Mouse (Mus musculus): ENCODE data around the gene Rnf17.

- TF ChIP-seq MAFK (IDR thresholded peaks at IDR 0.05; ENCODE audit: insufficient replicate concordance, low read length) (no peak), CTCF (conservative IDR thresholded peaks at IDR 0.05 in 1 of 2, IDR thresholded peaks at IDR 0.05 in 1 of 2; ENCODE audit: low read depth in 2 of 2, low read length in 2 of 2) (no peak), POLR2A (IDR thresholded peaks at IDR 0.05; ENCODE audit: low read depth, low read length) (no peak), MEF2A (IDR thresholded peaks at IDR 0.05; ENCODE audit: borderline replicate concordance, low read depth, low read length) (no peak), POLR2AphosphoS2 (IDR thresholded peaks at IDR 0.05; ENCODE audit: low read depth, low read length) (no peak), NELFE (IDR thresholded peaks at IDR 0.05; ENCODE audit: low read depth, low read length) (no peak), ZC3H11A (IDR thresholded peaks at IDR 0.05; ENCODE audit: low read depth, low read length) (no peak), EP300 (IDR thresholded peaks at IDR 0.05; ENCODE audit: low read length) (no peak), CHD1 (IDR thresholded peaks at IDR 0.05; ENCODE audit: low read depth, low read length) (no peak), TBP (conservative IDR thresholded peaks at IDR 0.05; ENCODE audit: low read depth, low read length) (no peak), MYC (IDR thresholded peaks at IDR 0.05; ENCODE audit: low read depth, low read length) (no peak)
Measured at GRCm38 (mm10) chr14:56559134-56559533, 156.8 kb downstream of the Rnf17 start.

Data from CH12.LX (cell line).